Mouse (Mus musculus): ENCODE data around the gene Grik2. TPM values are rescaled to one million over a fixed set of nuclear protein-coding genes. Genes with fewer than 3 reads are reported as not detected.

Gene Grik2
- total and polyA plus RNA-seq, 3 experiments: not detected

DNA sequence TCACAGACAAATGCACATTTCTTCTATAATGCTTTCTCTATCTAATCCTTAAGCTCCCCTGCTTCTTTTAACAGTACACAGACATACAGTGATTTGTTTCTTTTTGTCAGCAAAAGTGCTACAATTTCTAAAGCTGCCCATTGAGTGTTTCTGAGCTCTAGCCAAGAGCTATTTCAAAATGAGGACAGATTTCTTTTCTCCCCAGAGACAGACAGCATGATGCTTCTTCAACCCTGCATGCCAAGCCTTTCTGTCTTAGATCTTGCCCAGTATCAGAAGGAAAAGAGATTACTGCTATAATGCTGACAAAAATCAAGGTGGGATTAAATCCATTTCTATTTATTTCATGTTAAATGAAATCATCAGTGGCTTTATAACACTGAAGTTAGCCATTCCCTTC, 18.7 kb upstream of the Grik2 start:
- Histone ChIP-seq H3K9ac (ENCODE audit: control insufficient read depth, low read depth, low read length, poor library complexity, severe bottlenecking) (no peak overlapping the region), H3K79me2 (ENCODE audit: control insufficient read depth, insufficient read depth, low read length, poor library complexity) (no peaks in the 10 kb centered on the region), H3K4me3 (ENCODE audit: control insufficient read depth in 1 of 2, insufficient read depth in 1 of 2, low read depth in 2 of 2, low read length in 2 of 2) (no peak overlapping the region), H3K36me3 (ENCODE audit: control insufficient read depth in 1 of 2, insufficient read depth in 2 of 2, low read length in 2 of 2) (no peaks in the 10 kb centered on the region), H3K27ac (ENCODE audit: control insufficient read depth, low read depth, low read length) (no peak overlapping the region), H3K4me1 (ENCODE audit: control insufficient read depth in 1 of 2, insufficient read depth in 2 of 2, low read length in 2 of 2) (no peaks in the 10 kb centered on the region), H3K9me3 (replicated peaks; ENCODE audit: insufficient read depth, low read length) (no peaks in the 10 kb centered on the region), H3K27me3 (ENCODE audit: control insufficient read depth in 1 of 2, insufficient read depth in 2 of 2, low read length in 2 of 2) (no peaks in the 10 kb centered on the region)
- no peak for TF ChIP-seq ZNF384 (IDR thresholded peaks at IDR 0.05; ENCODE audit: low read depth, low read length)
- TF ChIP-seq POLR2A (IDR thresholded peaks at IDR 0.05; ENCODE audit: control insufficient read depth in 1 of 2, insufficient read depth in 1 of 2, low read depth in 1 of 2, low read length in 2 of 2, poor library complexity in 1 of 2): no peak
- TF ChIP-seq SMC3 (IDR thresholded peaks at IDR 0.05; ENCODE audit: low read depth, low read length): no peak
- no peak for TF ChIP-seq ZKSCAN1 (IDR thresholded peaks at IDR 0.05; ENCODE audit: low read depth, low read length)
- TF ChIP-seq CHD2 (IDR thresholded peaks at IDR 0.05; ENCODE audit: low read length): no peak
- TF ChIP-seq GATA1 (IDR thresholded peaks at IDR 0.05; ENCODE audit: low read depth, low read length): no peak
- no peak for TF ChIP-seq USF1 (IDR thresholded peaks at IDR 0.05; ENCODE audit: low read depth, low read length)
- no peak for DNase-seq (ENCODE audit: low read depth, low spot score)

DNA sequence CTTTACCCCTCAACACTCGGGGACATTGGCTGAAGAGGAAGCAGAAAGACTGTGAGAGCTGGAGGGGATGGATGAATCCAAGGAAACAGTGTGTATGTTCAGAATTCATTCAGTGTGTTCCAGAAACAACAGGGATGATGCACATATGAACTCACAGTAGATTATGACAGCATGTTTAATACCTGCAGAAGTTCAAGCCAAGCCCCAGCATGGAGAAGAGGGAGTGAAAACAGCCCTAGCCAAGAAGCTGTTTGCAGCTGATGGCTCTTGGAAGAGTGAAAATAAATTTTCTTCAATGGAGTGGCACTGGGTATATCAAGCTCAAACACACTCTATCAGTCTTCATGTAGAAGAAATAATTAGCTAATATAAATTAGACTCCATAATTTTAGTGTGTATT, 12.4 kb upstream of the Grik2 start:
- no peaks in the 10 kb centered on the region; a peak in 1 of 4 replicates for H3K27me3 ChIP-seq (ENCODE audit: control insufficient read depth in 1 of 2, insufficient read depth in 2 of 2, low read length in 2 of 2)
- TF ChIP-seq UBTF (IDR thresholded peaks at IDR 0.05; ENCODE audit: borderline replicate concordance, insufficient read depth, low read depth, low read length) (no peak), MXI1 (IDR thresholded peaks at IDR 0.05; ENCODE audit: low read depth, low read length) (no peak), RAD21 (IDR thresholded peaks at IDR 0.05; ENCODE audit: low read depth, low read length) (no peak), CHD2 (IDR thresholded peaks at IDR 0.05; ENCODE audit: low read length) (no peak), NELFE (IDR thresholded peaks at IDR 0.05; ENCODE audit: low read depth, low read length) (no peak), EP300 (IDR thresholded peaks at IDR 0.05; ENCODE audit: low read depth in 1 of 2, low read length in 2 of 2) (no peak), RCOR1 (IDR thresholded peaks at IDR 0.05; ENCODE audit: low read depth, low read length) (no peak), ZC3H11A (IDR thresholded peaks at IDR 0.05; ENCODE audit: low read depth, low read length) (no peak), ZKSCAN1 (IDR thresholded peaks at IDR 0.05; ENCODE audit: low read depth, low read length) (no peak), GATA1 (IDR thresholded peaks at IDR 0.05; ENCODE audit: low read depth, low read length) (no peak), TCF12 (IDR thresholded peaks at IDR 0.05; ENCODE audit: low read depth, low read length) (no peak), SMC3 (IDR thresholded peaks at IDR 0.05; ENCODE audit: low read depth, low read length) (no peak), USF1 (IDR thresholded peaks at IDR 0.05; ENCODE audit: low read depth, low read length) (no peak), USF2 (IDR thresholded peaks at IDR 0.05; ENCODE audit: borderline replicate concordance in 1 of 2, insufficient read depth in 1 of 2, low read depth in 1 of 2, low read length in 2 of 2) (no peak), MYB (IDR thresholded peaks at IDR 0.05; ENCODE audit: low read depth, low read length) (no peak)
- no peak overlapping the region for H3K9ac ChIP-seq (ENCODE audit: control insufficient read depth, low read depth, low read length, poor library complexity, severe bottlenecking)
- H3K36me3 ChIP-seq (ENCODE audit: control insufficient read depth in 1 of 2, insufficient read depth in 2 of 2, low read length in 2 of 2): no peaks in the 10 kb centered on the region
- H3K9me3 ChIP-seq (replicated peaks; ENCODE audit: insufficient read depth, low read length): no peaks in the 10 kb centered on the region
- no peaks in the 10 kb centered on the region for H3K79me2 ChIP-seq (ENCODE audit: control insufficient read depth, insufficient read depth, low read length, poor library complexity)
- H3K4me3 ChIP-seq (ENCODE audit: control insufficient read depth in 1 of 2, insufficient read depth in 1 of 2, low read depth in 2 of 2, low read length in 2 of 2): no peak overlapping the region
- no peaks in the 10 kb centered on the region for H3K4me1 ChIP-seq (ENCODE audit: control insufficient read depth in 1 of 2, insufficient read depth in 2 of 2, low read length in 2 of 2)
- H3K27ac ChIP-seq (ENCODE audit: control insufficient read depth, low read depth, low read length): no peak overlapping the region
- DNase-seq (ENCODE audit: low read depth, low spot score): no peak

Measured in MEL (cell line).